Mouse (Mus musculus) kidney, postnatal 0 days (tissue): Measurements from ENCODE around the gene Ift22. TPM values are rescaled to one million over a fixed set of nuclear protein-coding genes. Genes with fewer than 3 reads are reported as not detected.

Experiments used
- ATAC-seq: fragments of 200-750 bp; cut with Nextera tagmentation; replicated peaks from 2 replicates; pipeline ENCODE4 v1.8.0; 2017; ENCODE audit warnings: low read depth, moderate number of reproducible peaks, moderate TSS enrichment, moderate library complexity; ENCODE audit not compliant: low FRiP score
- DNase-seq: peaks from one replicate; pipeline ENCODE4 v3.0.0-alpha.2; 2016; ENCODE audit warnings: low spot score
- H3K27ac ChIP-seq: fragments of 300-500 bp; sonication (generic); 2 replicates; pipeline ENCODE4 v1.5.1; 2014; ENCODE audit warnings: mild to moderate bottlenecking
- H3K27me3 ChIP-seq: fragments of 300-500 bp; sonication (generic); 2 replicates; pipeline ENCODE4 v1.6.1; 2014; ENCODE audit warnings: low read length, mixed read lengths; ENCODE audit not compliant: insufficient read depth
- H3K36me3 ChIP-seq: fragments of 300-500 bp; sonication (generic); 2 replicates; pipeline ENCODE4 v1.6.1; 2014; ENCODE audit warnings: low read length, mixed read lengths; ENCODE audit not compliant: insufficient read depth
- H3K4me1 ChIP-seq: fragments of 300-500 bp; sonication (generic); replicated peaks from 2 replicates; pipeline ENCODE4 v1.6.1; 2014; ENCODE audit warnings: antibody characterized with exemption, low read length, mixed read lengths; ENCODE audit not compliant: insufficient read depth
- H3K4me2 ChIP-seq: fragments of 300-500 bp; sonication (generic); 2 replicates; pipeline ENCODE4 v1.6.1; 2014; ENCODE audit warnings: mild to moderate bottlenecking, low read length, moderate library complexity, mixed read lengths
- H3K4me3 ChIP-seq: fragments of 300-500 bp; sonication (generic); replicated peaks from 2 replicates; pipeline ENCODE4 v1.5.1; 2014; ENCODE audit warnings: low read depth, low read length
- H3K9ac ChIP-seq: fragments of 300-500 bp; sonication (generic); 2 replicates; pipeline ENCODE4 v1.6.1; 2014; ENCODE audit warnings: low read depth, low read length
- H3K9me3 ChIP-seq: fragments of 300-500 bp; sonication (generic); replicated peaks from 2 replicates; pipeline ENCODE4 v1.6.1; 2016; ENCODE audit warnings: low read length, inconsistent platforms, mixed read lengths
- CTCF ChIP-seq: IDR thresholded peaks from 2 replicates; pipeline ENCODE4 v1.5.1; 2016; ENCODE audit warnings: antibody characterized with exemption, low read depth, mild to moderate bottlenecking, moderate library complexity
- WGBS: fragments of 180-500 bp; shearing (Covaris S2); extraction: QIAGEN DNeasy Blood & Tissue Kit; methylation state at CpG from one replicate; pipeline ENCODE4 v1.1.7; 2014; 5-methylcytosine and 5-hydroxymethylcytosine counted together
- polyA plus RNA-seq: library from polyadenylated mRNA; unstranded; fragments of >200 nt; fragmentation: Nextera tagmentation; extraction: Ambion mirVana; gene quantifications from 2 replicates; pipeline ENCODE4 v1.2.1, GENCODE M21; 2015

Ift22 gene
- polyA plus RNA-seq, 1 experiment from 2014 or later, result 75.8 TPM

DNA sequence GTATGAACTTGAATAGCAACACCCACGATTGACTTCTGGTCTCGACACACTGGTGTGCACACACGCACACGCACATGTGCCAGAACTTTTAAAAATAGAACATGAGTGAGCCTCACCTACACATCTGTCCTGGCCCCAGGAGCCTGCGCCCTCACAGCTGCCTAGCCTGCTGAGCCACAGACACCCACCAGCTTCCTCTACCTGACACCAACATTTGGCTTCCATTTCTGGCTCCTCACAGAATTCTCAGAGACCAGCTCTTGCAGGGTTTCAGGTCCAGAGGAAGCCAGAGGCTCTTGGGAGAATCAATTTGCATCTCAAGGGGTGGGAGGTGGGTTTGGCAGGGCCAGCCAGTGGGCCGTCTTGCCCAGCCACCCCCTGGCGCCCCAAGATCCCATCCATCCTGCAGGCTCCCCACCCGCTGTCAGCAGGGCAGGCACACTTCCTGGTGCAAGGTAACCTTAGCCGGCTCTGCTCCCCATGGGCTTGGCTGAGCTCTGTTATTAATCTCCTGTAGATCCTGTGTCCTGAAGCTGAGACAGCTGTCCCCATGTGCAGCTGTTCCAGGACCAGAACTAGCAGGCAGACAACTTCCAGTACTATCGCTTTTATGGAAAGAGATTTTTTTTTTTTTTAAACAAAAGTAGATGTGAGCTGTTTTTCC is 38.4 kb upstream of the Ift22 start:
- DNase-seq (peak; percentile 86), ATAC-seq (peak; percentile 78)
- TF ChIP-seq CTCF, result no peak
- Histone ChIP-seq H3K27ac (peak overlapping the region; percentile 57), H3K4me1 (peaks cover 6% of the 10 kb centered on the region; the same call in 1 of the 2 replicates), H3K9me3 (no peaks in the 10 kb centered on the region), H3K36me3 (no peaks in the 10 kb centered on the region), H3K4me3 (no peak overlapping the region), H3K4me2 (no peak overlapping the region), H3K27me3 (no peaks in the 10 kb centered on the region), H3K9ac (no peak overlapping the region)
- 40% methylated on average over 10 of the region's 10 CpGs for WGBS

DNA sequence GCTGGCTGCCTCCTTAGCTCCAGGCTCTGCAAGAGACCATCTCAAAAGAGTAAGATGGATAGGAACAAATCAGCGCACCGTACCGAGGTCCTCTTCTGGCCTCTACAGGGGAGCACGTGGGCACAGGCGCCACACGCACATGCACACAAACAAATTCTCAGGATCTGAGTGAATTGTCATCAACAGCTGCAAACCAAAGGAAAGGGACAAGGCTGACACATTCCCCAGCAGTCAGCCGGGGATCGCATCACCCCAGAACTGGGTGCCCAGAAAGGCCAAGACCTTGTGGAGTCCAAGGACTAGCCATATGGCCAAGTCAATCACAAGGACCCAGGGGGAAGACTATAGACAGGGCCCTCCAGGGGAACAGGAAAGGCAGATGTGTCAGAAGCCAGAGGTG is 35.5 kb upstream of the Ift22 start:
- TF ChIP-seq CTCF, result no peak
- no peak overlapping the region for H3K4me2 ChIP-seq
- no peak overlapping the region for H3K27ac ChIP-seq
- H3K4me1 ChIP-seq, result peaks cover 6% of the 10 kb centered on the region; the same call in 1 of the 2 replicates
- H3K9ac ChIP-seq, result no peak overlapping the region
- ATAC-seq (no peak), DNase-seq (no peak)
- WGBS, result 68% methylated on average over 8 of the region's 8 CpGs
- H3K27me3 ChIP-seq, result no peaks in the 10 kb centered on the region
- H3K36me3 ChIP-seq, result no peaks in the 10 kb centered on the region
- no peak overlapping the region for H3K4me3 ChIP-seq
- H3K9me3 ChIP-seq, result no peaks in the 10 kb centered on the region

DNA sequence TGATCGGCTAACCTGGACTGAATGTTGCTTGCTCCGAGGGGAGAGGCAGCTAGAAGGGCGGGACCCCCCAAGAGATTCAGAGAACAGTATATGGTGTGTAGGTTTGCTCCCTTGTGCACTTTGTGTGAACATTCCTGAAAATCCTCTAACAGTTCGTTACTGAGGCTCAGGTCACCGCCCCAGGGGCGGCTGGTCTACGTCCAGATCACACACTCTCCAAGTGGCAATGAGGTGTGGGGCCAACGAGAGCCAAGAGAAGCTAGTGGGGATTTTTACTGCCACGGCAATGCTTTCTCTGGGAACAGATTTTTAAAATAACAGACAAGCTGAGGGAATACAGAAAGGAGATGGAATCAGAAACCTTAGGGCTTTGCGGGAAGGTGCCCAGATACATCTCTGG is 33.7 kb upstream of the Ift22 start:
- 51% methylated on average over 10 of the region's 10 CpGs for WGBS
- H3K4me2 ChIP-seq, result no peak overlapping the region

DNA sequence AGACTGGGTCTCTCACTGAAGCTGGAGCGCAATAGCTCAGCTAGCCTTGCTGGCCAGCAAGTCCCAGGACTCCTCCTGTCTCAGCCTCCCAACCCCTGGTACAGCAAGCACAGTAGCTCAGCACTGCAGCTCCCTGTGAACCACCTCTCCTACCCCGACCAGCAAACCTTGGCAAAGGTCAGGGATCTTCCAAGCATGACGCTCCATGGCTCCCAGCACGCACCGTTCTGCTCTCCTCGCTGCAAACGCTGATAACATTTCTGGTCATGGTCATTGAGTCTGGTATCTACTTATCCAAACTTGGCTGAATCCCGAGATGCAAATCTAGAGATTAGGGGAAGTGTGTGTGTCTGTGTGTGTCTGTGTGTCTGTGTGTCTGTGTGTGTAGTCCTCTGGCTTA is 27.8 kb upstream of the Ift22 start:
- Histone ChIP-seq H3K4me2 (no peak overlapping the region), H3K9me3 (no peaks in the 10 kb centered on the region), H3K4me1 (peaks cover 15% of the 10 kb centered on the region), H3K4me3 (no peak overlapping the region), H3K9ac (no peak overlapping the region), H3K27me3 (no peaks in the 10 kb centered on the region), H3K36me3 (no peaks in the 10 kb centered on the region), H3K27ac (no peak overlapping the region)
- no peak for DNase-seq
- TF ChIP-seq CTCF, result no peak
- ATAC-seq, result no peak
- 46% methylated on average over 8 of the region's 8 CpGs for WGBS

More for the DNA sequence above, 33.7 kb upstream of the Ift22 start:
- H3K9me3 ChIP-seq, result no peaks in the 10 kb centered on the region
- no peak for ATAC-seq
- DNase-seq, result no peak
- H3K4me3 ChIP-seq, result no peak overlapping the region
- H3K36me3 ChIP-seq, result no peaks in the 10 kb centered on the region
- no peak for TF ChIP-seq CTCF
- H3K27ac ChIP-seq, result no peak overlapping the region
- H3K9ac ChIP-seq, result no peak overlapping the region
- no peaks in the 10 kb centered on the region for H3K27me3 ChIP-seq
- H3K4me1 ChIP-seq, result peaks cover 6% of the 10 kb centered on the region; the same call in 1 of the 2 replicates

- H3K27ac ChIP-seq, result no peak overlapping the region
- peak overlapping the region; percentile 63 for H3K9ac ChIP-seq
- ATAC-seq, result peak; percentile 66
- no peaks in the 10 kb centered on the region for H3K36me3 ChIP-seq
- peak; percentile 95 for DNase-seq
- H3K9me3 ChIP-seq, result no peaks in the 10 kb centered on the region
- H3K27me3 ChIP-seq, result no peaks in the 10 kb centered on the region
- H3K4me2 ChIP-seq, result peak overlapping the region; percentile 69
- H3K4me1 ChIP-seq, result peaks cover 15% of the 10 kb centered on the region
- 2% methylated on average over 39 of the region's 39 CpGs for WGBS
- peak overlapping the region; percentile 38 for H3K4me3 ChIP-seq
- peak; percentile 90 for TF ChIP-seq CTCF
These were observed 26.5 kb upstream of the Ift22 start for GRCm38 (mm10) chr5:136881380-136882009.

DNA sequence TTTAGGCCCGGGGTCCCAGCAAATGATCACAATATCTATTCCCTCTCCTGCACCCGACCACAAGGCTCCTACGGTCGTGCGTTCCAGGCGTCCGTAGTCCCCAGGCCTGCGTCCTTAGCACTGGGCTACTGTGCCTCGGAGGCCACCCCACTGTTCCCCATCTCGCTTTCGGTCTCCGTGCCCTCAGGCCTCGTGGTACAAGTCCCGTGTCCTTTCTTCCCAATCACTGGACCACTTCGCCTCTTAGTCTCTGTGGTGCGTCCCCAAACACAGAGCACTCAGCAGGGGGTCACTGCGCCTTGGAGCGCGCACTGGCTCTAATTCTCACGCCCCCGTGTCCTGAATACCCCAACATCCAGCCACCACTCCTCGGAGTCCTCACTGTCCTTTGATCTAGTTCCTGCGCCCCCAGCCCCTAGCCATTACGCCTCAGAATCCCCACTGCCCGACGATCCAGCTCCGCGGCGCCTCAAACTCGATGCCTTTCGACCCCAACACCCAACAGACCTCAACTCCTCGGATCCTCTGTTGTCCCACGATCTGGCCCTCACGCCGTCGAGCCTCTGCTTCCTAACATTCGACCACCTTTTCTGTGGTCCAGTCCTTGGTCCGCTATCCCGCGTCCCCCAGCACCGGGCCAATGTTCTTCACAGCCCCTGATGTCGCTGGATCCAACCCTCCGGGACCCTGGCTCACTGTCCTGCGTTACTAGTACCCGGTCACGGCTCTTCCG is 25.7 kb upstream of the Ift22 start:
- ATAC-seq (no peak; the same call in 1 of the 2 replicates), DNase-seq (peak; percentile 44)
- Histone ChIP-seq H3K4me2 (peak overlapping the region; percentile 69), H3K4me1 (peaks cover 15% of the 10 kb centered on the region), H3K9ac (peak overlapping the region; percentile 63), H3K27ac (peak overlapping the region; percentile 37; the same call in 1 of the 2 replicates), H3K4me3 (peak overlapping the region; percentile 38), H3K27me3 (no peaks in the 10 kb centered on the region), H3K9me3 (no peaks in the 10 kb centered on the region), H3K36me3 (no peaks in the 10 kb centered on the region)
- WGBS, result 2% methylated on average over 47 of the region's 47 CpGs
- TF ChIP-seq CTCF, result no peak
